Mouse (Mus musculus) midbrain, embryonic 16.5 days (tissue): ENCODE measurements around the gene Rmdn2. TPM values are rescaled to one million over a fixed set of nuclear protein-coding genes. Genes with fewer than 3 reads are reported as not detected.

ENCODE experiments used
- ATAC-seq: fragments of 200-750 bp; cut with Nextera tagmentation; 2 replicates; pipeline ENCODE4 v1.8.0; 2017; ENCODE audit warnings: moderate TSS enrichment
- H3K27ac ChIP-seq: fragments of 300-500 bp; sonication (generic); 2 replicates; pipeline ENCODE4 v1.5.1; 2014; ENCODE audit warnings: mild to moderate bottlenecking, low read length, mixed read lengths
- H3K27me3 ChIP-seq: fragments of 300-500 bp; sonication (generic); 2 replicates; pipeline ENCODE4 v1.6.1; 2014; ENCODE audit warnings: low read depth, low read length, mixed read lengths; ENCODE audit not compliant: control insufficient read depth, insufficient read depth
- H3K36me3 ChIP-seq: fragments of 300-500 bp; sonication (generic); 2 replicates; pipeline ENCODE4 v1.6.1; 2014; ENCODE audit warnings: mild to moderate bottlenecking, low read length, moderate library complexity, mixed read lengths; ENCODE audit not compliant: control insufficient read depth, insufficient read depth
- H3K4me1 ChIP-seq: fragments of 300-500 bp; sonication (generic); 2 replicates; pipeline ENCODE4 v1.6.1; 2014; ENCODE audit warnings: mild to moderate bottlenecking, low read length, mixed read lengths; ENCODE audit not compliant: control insufficient read depth, insufficient read depth
- H3K4me2 ChIP-seq: fragments of 300-500 bp; sonication (generic); 2 replicates; pipeline ENCODE4 v1.6.1; 2014; ENCODE audit warnings: mild to moderate bottlenecking, low read length, mixed read lengths
- H3K4me3 ChIP-seq: fragments of 300-500 bp; sonication (generic); 2 replicates; pipeline ENCODE4 v1.5.1; 2014; ENCODE audit warnings: low read depth, mild to moderate bottlenecking, low read length, moderate library complexity, mixed read lengths
- H3K9ac ChIP-seq: fragments of 300-500 bp; sonication (generic); 2 replicates; pipeline ENCODE4 v1.6.1; 2014; ENCODE audit warnings: low read depth, low read length, mixed read lengths
- H3K9me3 ChIP-seq: fragments of 300-500 bp; sonication (generic); replicated peaks from 2 replicates; pipeline ENCODE4 v1.6.1; 2014; ENCODE audit warnings: mild to moderate bottlenecking, low read length, mixed read lengths; ENCODE audit not compliant: control insufficient read depth, poor library complexity, severe bottlenecking
- WGBS: fragments of 180-500 bp; shearing (Covaris S2); extraction: QIAGEN DNeasy Blood & Tissue Kit; methylation state at CpG from one replicate; pipeline ENCODE4 v1.1.7; 2014; 5-methylcytosine and 5-hydroxymethylcytosine counted together
- polyA plus RNA-seq: library from polyadenylated mRNA; unstranded; fragments of >200 nt; fragmentation: Nextera tagmentation; extraction: Ambion mirVana; gene quantifications from 2 replicates; pipeline ENCODE4 v1.2.1, GENCODE M21; 2015

Gene Rmdn2
- polyA plus RNA-seq, 1 experiment from 2014 or later = 6.7 TPM

- H3K27ac ChIP-seq = no peak overlapping the region
- no peak overlapping the region for H3K9ac ChIP-seq
- H3K4me1 ChIP-seq = no peaks in the 10 kb centered on the region
- no peak for ATAC-seq
- H3K4me2 ChIP-seq = no peak overlapping the region
- no peak overlapping the region for H3K4me3 ChIP-seq
- H3K9me3 ChIP-seq = no peaks in the 10 kb centered on the region
- H3K27me3 ChIP-seq = no peaks in the 10 kb centered on the region
- 97% methylated on average over 1 of the region's 1 CpGs for WGBS
- H3K36me3 ChIP-seq = no peaks in the 10 kb centered on the region
These were observed 21.8 kb upstream of the Rmdn2 start for GRCm38 (mm10) chr17:79589913-79590312.

DNA sequence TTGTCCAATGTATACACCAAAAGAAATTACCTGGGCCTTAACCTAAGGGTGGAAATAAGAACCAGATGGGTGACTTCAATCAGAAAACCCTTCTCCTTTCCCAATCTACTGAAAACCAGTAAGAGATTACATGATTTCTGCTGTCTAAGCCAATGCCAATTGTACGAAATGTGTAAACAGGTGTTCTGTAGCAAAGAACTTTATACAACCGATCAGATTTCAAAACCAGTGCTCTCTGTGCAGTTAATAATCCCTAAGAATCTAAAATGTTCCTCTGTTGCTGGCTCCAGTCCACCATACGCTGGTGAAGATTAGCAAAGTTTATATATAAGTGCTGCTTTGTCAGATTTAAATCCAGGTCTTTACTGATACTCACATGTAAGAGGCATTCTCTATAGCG lies 15.7 kb upstream of the Rmdn2 start:
- ATAC-seq = no peak
- Histone ChIP-seq H3K27me3 (no peaks in the 10 kb centered on the region), H3K36me3 (no peaks in the 10 kb centered on the region), H3K9ac (no peak overlapping the region), H3K4me2 (no peak overlapping the region), H3K27ac (no peak overlapping the region), H3K4me1 (no peaks in the 10 kb centered on the region), H3K4me3 (no peak overlapping the region), H3K9me3 (no peaks in the 10 kb centered on the region)
- 87% methylated on average over 4 of the region's 4 CpGs for WGBS

DNA sequence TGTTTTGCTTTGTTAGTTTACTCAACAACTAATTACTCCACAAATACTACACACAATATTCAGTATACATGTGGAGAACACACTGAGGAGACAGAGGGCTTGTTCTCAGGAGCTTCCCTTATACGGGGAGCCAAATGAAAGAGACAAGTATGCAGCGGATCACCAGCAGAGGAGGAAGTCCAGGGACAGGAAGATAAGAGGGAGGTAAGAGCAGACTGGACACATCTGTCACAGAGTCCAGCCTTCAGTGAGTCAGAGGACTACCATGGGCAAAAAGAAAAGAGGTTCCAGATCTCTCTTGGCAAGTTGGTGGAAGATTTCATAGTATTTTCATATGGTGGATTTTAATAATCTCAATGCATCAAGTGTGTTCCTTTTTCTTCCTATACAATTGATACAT lies 13.5 kb upstream of the Rmdn2 start:
- ATAC-seq = no peak
- Histone ChIP-seq H3K9ac (no peak overlapping the region), H3K9me3 (no peaks in the 10 kb centered on the region), H3K4me3 (no peak overlapping the region), H3K4me2 (no peak overlapping the region), H3K27me3 (no peaks in the 10 kb centered on the region), H3K36me3 (no peaks in the 10 kb centered on the region), H3K27ac (no peak overlapping the region), H3K4me1 (no peaks in the 10 kb centered on the region)
- 62% methylated on average over 2 of the region's 2 CpGs for WGBS

DNA sequence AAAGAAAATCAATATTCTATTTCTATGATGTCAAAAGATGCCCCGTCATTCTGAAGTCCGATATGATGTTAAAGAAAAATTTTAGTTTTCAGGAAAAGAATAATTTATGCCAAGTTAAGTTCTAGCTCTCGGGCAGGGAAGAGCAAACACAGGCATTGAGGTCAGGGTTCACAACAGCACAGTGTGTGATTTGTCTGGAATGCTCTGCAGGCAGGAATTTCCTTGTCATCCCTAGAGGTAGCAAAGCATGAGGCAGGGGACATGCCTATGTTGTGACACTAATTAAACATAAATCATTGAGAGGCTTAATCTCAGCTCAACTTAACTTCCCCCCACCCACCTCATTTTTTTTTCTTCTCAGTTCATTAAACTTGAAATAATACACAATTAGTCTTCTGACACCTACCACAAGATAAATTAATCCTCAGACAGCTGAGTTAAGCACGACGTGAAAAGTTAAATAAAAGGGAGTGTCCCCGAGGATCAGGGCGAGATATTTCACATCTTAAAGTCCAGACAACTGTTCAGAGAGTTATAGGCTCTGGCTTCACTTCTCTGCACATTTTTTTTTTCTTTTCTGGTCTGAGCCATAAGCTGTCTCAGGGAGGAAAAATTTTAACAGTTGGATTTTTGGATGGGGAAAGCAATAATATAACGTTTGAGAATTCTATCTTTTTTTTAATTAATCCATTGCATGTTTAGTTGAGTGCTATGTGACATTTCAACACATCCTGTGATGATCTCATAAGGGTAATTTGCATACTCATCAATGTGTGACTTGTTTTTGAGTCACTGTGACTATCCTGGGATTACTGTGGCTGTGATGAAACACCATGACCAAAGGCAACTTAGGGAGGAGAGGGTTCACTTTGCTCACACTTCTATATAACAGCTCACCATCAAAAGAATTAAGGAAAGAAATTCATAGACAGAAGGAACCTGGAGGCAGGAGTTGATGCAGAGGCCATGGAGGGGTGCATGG lies 12.8 kb upstream of the Rmdn2 start:
- H3K4me2 ChIP-seq = no peak overlapping the region
- no peaks in the 10 kb centered on the region for H3K9me3 ChIP-seq
- no peak overlapping the region for H3K9ac ChIP-seq
- no peaks in the 10 kb centered on the region for H3K27me3 ChIP-seq
- ATAC-seq = no peak
- no peak overlapping the region for H3K27ac ChIP-seq
- 43% methylated on average over 8 of the region's 8 CpGs for WGBS
- no peaks in the 10 kb centered on the region for H3K4me1 ChIP-seq
- H3K4me3 ChIP-seq = no peak overlapping the region
- no peaks in the 10 kb centered on the region for H3K36me3 ChIP-seq

- 77% methylated on average over 4 of the region's 4 CpGs for WGBS
- no peak for ATAC-seq
- Histone ChIP-seq H3K27me3 (no peaks in the 10 kb centered on the region), H3K4me3 (no peak overlapping the region), H3K9me3 (no peaks in the 10 kb centered on the region), H3K27ac (no peak overlapping the region), H3K9ac (no peak overlapping the region), H3K4me2 (no peak overlapping the region), H3K4me1 (no peaks in the 10 kb centered on the region), H3K36me3 (no peaks in the 10 kb centered on the region)
These were observed 11.6 kb upstream of the Rmdn2 start for GRCm38 (mm10) chr17:79600108-79600507.

- H3K4me3 ChIP-seq = no peak overlapping the region
- no peak overlapping the region for H3K4me2 ChIP-seq
- H3K9me3 ChIP-seq = no peaks in the 10 kb centered on the region
- no peak overlapping the region for H3K27ac ChIP-seq
- H3K4me1 ChIP-seq = no peaks in the 10 kb centered on the region
- no peaks in the 10 kb centered on the region for H3K27me3 ChIP-seq
- H3K36me3 ChIP-seq = no peaks in the 10 kb centered on the region
- H3K9ac ChIP-seq = no peak overlapping the region
- WGBS = 42% methylated on average over 5 of the region's 5 CpGs
- ATAC-seq = no peak
These were observed 9.3 kb upstream of the Rmdn2 start for GRCm38 (mm10) chr17:79602381-79602780.

DNA sequence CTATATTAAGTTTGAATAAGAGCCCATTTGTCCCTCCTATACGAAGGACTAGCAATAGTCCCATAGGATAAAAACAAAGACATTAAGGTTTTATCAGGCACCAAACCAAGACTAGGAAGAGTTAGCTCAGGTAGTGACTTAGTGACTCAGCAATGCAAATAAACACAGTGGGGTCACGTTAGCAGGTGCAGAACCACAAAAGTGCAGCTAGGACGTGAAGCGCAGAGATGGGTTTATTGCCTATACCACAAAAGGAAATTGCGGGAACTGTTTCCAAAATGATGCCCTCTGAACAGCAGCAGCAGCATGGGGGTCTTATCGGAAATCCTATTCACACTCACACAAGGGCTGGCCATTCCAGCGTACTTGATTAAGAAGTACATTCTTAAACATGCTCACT lies 8.2 kb upstream of the Rmdn2 start:
- H3K9me3 ChIP-seq = no peaks in the 10 kb centered on the region
- no peaks in the 10 kb centered on the region for H3K4me1 ChIP-seq
- no peak overlapping the region for H3K9ac ChIP-seq
- no peak for ATAC-seq
- H3K27ac ChIP-seq = no peak overlapping the region
- no peaks in the 10 kb centered on the region for H3K27me3 ChIP-seq
- no peaks in the 10 kb centered on the region for H3K36me3 ChIP-seq
- H3K4me3 ChIP-seq = no peak overlapping the region
- WGBS = 84% methylated on average over 7 of the region's 7 CpGs
- no peak overlapping the region for H3K4me2 ChIP-seq

DNA sequence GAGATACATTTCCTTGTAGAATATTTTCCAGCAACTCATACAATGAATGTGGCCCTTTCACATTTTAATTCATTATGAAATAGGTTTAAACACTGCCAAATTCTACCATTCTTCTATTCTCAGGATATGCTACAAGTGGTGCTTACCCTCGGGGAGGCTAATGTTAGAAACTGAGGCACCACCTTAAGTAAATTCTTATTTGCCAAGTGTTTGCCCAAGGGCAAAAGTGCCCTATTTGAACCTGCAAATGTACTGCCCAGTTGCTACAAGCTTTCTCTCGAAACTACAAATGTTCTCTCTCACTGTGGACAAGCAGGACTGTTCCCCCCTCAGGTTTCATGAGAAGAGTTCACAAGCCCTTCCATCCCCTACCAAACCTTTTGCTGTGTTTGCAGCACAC lies 5.9 kb upstream of the Rmdn2 start:
- Histone ChIP-seq H3K9ac (no peak overlapping the region), H3K9me3 (no peaks in the 10 kb centered on the region), H3K4me3 (no peak overlapping the region), H3K4me2 (no peak overlapping the region), H3K4me1 (no peaks in the 10 kb centered on the region), H3K36me3 (no peaks in the 10 kb centered on the region), H3K27me3 (no peaks in the 10 kb centered on the region), H3K27ac (no peak overlapping the region)
- ATAC-seq = no peak
- whole genome bisulfite sequencing = 81% methylated on average over 2 of the region's 2 CpGs

- peaks cover 2% of the 10 kb centered on the region; the same call in 1 of the 2 replicates for H3K4me1 ChIP-seq
- no peaks in the 10 kb centered on the region for H3K27me3 ChIP-seq
- H3K9me3 ChIP-seq = no peaks in the 10 kb centered on the region
- WGBS = 95% methylated on average over 1 of the region's 1 CpGs
- H3K27ac ChIP-seq = no peak overlapping the region
- no peak overlapping the region for H3K4me2 ChIP-seq
- no peak overlapping the region for H3K9ac ChIP-seq
- no peak overlapping the region for H3K4me3 ChIP-seq
- H3K36me3 ChIP-seq = no peaks in the 10 kb centered on the region
- ATAC-seq = no peak
These were observed 2.0 kb upstream of the Rmdn2 start for GRCm38 (mm10) chr17:79609697-79610096.
